Mouse (Mus musculus): ENCODE measurements around the gene Ap5m1. TPM values are rescaled to one million over a fixed set of nuclear protein-coding genes. Genes with fewer than 3 reads are reported as not detected.

The Ap5m1 gene
- total and polyA plus RNA-seq, 2 experiments from 2014 or later: 15.4 to 38.9 TPM

DNA sequence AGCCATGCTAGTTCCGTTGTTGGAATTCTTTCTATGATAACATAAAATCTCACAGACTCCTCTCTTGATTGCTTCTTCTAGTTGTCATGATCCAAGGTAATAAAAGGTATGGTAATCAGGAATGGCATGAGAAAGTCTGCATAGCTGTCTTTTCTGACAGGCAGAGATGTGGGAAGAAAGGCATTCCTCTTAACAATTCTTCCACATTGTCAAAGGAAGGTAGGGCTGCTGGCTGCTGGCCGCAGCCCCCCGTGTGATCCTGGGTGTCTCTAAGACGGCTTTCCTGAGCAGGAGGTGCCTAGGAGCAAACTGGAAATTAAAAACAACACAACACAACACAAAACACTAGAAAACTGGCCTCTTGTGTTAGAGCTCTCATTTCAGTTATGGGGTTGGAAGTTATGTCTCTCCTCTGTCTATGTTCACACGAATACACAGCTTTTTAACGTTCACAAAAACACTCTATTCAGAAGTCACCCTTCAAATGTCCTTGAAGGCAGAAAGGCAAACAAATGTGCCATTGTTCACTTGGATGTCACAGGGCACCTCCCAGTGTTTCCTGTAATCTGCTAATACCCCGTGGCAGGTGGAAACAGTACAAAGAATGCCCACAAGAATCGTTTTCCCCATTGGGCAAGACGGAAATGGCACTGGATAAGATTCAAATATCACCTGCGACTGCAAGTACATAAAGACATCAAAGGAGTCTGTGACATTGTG lies 62.8 kb downstream of the Ap5m1 start:
- Histone ChIP-seq H3K4me2 (ENCODE audit: low read depth, low read length) (no peak overlapping the region), H3K9ac (replicated peaks; ENCODE audit: low read depth, low read length) (no peak overlapping the region), H3K36me3 (replicated peaks; ENCODE audit: control insufficient read depth, insufficient read depth, low read length) (no peaks in the 10 kb centered on the region), H3K27ac (ENCODE audit: low read depth) (no peak overlapping the region), H3K4me1 (ENCODE audit: control insufficient read depth, insufficient read depth) (no peaks in the 10 kb centered on the region), H3K4me3 (ENCODE audit: low read depth, low read length) (no peak overlapping the region), H3K9me3 (replicated peaks; ENCODE audit: control insufficient read depth, low read length) (no peaks in the 10 kb centered on the region), H3K27me3 (ENCODE audit: control insufficient read depth, insufficient read depth, low read length) (no peaks in the 10 kb centered on the region)
- WGBS: 55% methylated on average over 10 of the region's 10 CpGs
- ATAC-seq (ENCODE audit: insufficient read depth, low read depth): no peak
- TF ChIP-seq CTCF (IDR thresholded peaks at IDR 0.05; ENCODE audit: low read depth) (no peak), EP300 (IDR thresholded peaks at IDR 0.05; ENCODE audit: low read depth) (no peak)
- no peak for DNase-seq (ENCODE audit: low spot score)

DNA sequence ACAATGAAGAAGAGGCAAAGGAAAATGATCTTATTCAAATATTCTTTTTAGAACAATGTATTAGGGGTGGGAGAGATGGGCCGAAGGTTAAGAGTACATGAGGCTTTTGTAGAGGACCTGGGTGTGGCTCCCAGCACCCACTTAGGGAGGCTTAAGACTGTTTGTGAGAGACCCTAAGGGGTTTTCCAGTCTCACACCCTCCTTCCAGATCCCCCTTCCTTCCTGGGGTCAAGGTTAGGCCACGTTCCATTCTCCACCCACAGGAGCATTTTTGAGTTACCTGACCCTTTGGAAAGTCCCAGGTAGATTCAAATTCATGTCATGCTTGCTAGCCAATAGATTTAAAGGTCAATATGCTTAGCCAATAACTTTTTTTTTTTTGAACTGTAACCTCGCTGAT lies 66.5 kb downstream of the Ap5m1 start:
- Histone ChIP-seq H3K9ac (replicated peaks; ENCODE audit: low read depth, low read length) (no peak overlapping the region), H3K36me3 (replicated peaks; ENCODE audit: control insufficient read depth, insufficient read depth, low read length) (no peaks in the 10 kb centered on the region), H3K4me3 (ENCODE audit: low read depth, low read length) (no peak overlapping the region), H3K9me3 (replicated peaks; ENCODE audit: control insufficient read depth, low read length) (no peaks in the 10 kb centered on the region), H3K4me1 (ENCODE audit: control insufficient read depth, insufficient read depth) (no peaks in the 10 kb centered on the region), H3K27ac (ENCODE audit: low read depth) (no peak overlapping the region), H3K4me2 (ENCODE audit: low read depth, low read length) (no peak overlapping the region), H3K27me3 (ENCODE audit: control insufficient read depth, insufficient read depth, low read length) (no peaks in the 10 kb centered on the region)
- no peak for DNase-seq (ENCODE audit: low spot score)
- no peak for TF ChIP-seq CTCF (IDR thresholded peaks at IDR 0.05; ENCODE audit: low read depth)
- TF ChIP-seq EP300 (IDR thresholded peaks at IDR 0.05; ENCODE audit: low read depth): no peak
- ATAC-seq (ENCODE audit: insufficient read depth, low read depth): no peak
- WGBS: 72% methylated on average over 3 of the region's 3 CpGs

DNA sequence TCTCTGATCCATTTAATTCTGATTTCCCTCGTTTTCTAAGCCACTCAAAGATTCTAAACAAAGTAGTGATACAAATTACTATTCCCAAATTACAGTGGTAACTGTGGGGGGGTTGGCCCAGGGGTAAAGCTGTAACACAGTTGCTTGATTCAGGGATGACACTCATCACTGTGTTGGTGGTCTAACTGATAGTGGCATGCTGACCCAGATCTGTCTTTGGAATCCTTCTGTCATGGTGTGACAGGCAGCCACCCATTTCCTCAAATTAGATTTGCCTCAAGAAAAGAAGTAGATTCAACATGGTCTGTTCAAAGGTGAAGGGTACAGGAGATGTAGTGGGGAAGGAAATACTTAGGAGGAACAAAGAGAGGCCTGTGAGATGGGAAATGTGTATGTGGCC lies 72.3 kb downstream of the Ap5m1 start:
- no peak for ATAC-seq (ENCODE audit: insufficient read depth, low read depth)
- no peaks in the 10 kb centered on the region for H3K27me3 ChIP-seq (ENCODE audit: control insufficient read depth, insufficient read depth, low read length)
- H3K4me1 ChIP-seq (ENCODE audit: control insufficient read depth, insufficient read depth): no peaks in the 10 kb centered on the region
- no peak overlapping the region for H3K9ac ChIP-seq (replicated peaks; ENCODE audit: low read depth, low read length)
- DNase-seq (ENCODE audit: low spot score): no peak
- no peaks in the 10 kb centered on the region for H3K9me3 ChIP-seq (replicated peaks; ENCODE audit: control insufficient read depth, low read length)
- no peak overlapping the region for H3K4me3 ChIP-seq (ENCODE audit: low read depth, low read length)
- H3K4me2 ChIP-seq (ENCODE audit: low read depth, low read length): no peak overlapping the region
- no peaks in the 10 kb centered on the region for H3K36me3 ChIP-seq (replicated peaks; ENCODE audit: control insufficient read depth, insufficient read depth, low read length)
- no peak overlapping the region for H3K27ac ChIP-seq (ENCODE audit: low read depth)
- 46% methylated on average over 1 of the region's 1 CpGs for WGBS
- TF ChIP-seq EP300 (IDR thresholded peaks at IDR 0.05; ENCODE audit: low read depth): no peak
- TF ChIP-seq CTCF (IDR thresholded peaks at IDR 0.05; ENCODE audit: low read depth): no peak

DNA sequence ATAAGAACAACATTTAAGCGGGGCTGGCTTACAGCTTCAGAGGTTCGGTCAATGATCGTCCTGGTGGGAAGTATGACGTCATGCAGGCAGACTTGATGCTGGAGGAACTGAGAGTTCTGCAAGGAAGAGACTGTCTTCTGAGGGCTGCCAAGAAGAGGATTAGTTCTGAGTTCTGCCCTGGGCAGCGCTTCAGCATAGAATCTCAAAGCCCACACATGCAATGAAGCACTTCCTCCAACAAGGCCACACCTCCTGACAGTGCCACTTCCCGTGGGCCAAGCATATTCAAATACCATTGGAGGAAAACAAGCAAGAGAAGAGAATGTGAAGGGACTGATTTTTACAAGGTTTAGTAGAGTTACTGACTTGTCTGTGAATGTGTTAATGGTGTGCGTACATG lies 74.9 kb downstream of the Ap5m1 start:
- Histone ChIP-seq H3K27ac (ENCODE audit: low read depth) (no peak overlapping the region), H3K4me1 (ENCODE audit: control insufficient read depth, insufficient read depth) (no peaks in the 10 kb centered on the region), H3K9me3 (replicated peaks; ENCODE audit: control insufficient read depth, low read length) (no peaks in the 10 kb centered on the region), H3K36me3 (replicated peaks; ENCODE audit: control insufficient read depth, insufficient read depth, low read length) (no peaks in the 10 kb centered on the region), H3K4me3 (ENCODE audit: low read depth, low read length) (no peak overlapping the region), H3K27me3 (ENCODE audit: control insufficient read depth, insufficient read depth, low read length) (no peaks in the 10 kb centered on the region), H3K9ac (replicated peaks; ENCODE audit: low read depth, low read length) (no peak overlapping the region), H3K4me2 (ENCODE audit: low read depth, low read length) (no peak overlapping the region)
- WGBS: 81% methylated on average over 7 of the region's 7 CpGs
- DNase-seq (ENCODE audit: low spot score) (no peak), ATAC-seq (ENCODE audit: insufficient read depth, low read depth) (no peak)
- no peak for TF ChIP-seq CTCF (IDR thresholded peaks at IDR 0.05; ENCODE audit: low read depth)
- TF ChIP-seq EP300 (IDR thresholded peaks at IDR 0.05; ENCODE audit: low read depth): no peak

Other genes starting within 250 kb of the Ap5m1 start
- gene Exoc5, start 556 bp downstream of the Ap5m1 start, total RNA-seq (2014; rRNA removed; ENCODE audit: low replicate concordance): 35.0 and 37.7 TPM in 2 replicates
- gene Exoc5, start 556 bp downstream of the Ap5m1 start, polyA plus RNA-seq (2015; fragmentation: Nextera tagmentation; extraction: Ambion mirVana): 19.9 and 22.9 TPM in 2 replicates
- 26.1 and 34.3 TPM in 2 replicates for gene Naa30, start 106.1 kb downstream of the Ap5m1 start, total RNA-seq (2014; rRNA removed; ENCODE audit: low replicate concordance)
- 5.6 and 5.7 TPM in 2 replicates for gene Naa30, start 106.1 kb downstream of the Ap5m1 start, polyA plus RNA-seq (2015; fragmentation: Nextera tagmentation; extraction: Ambion mirVana)
- gene ccdc198, start 179.4 kb downstream of the Ap5m1 start, total RNA-seq (2014; rRNA removed; ENCODE audit: low replicate concordance): not detected in 2 replicates
- 0.14 TPM in 1 of 2 replicates, not detected in the other for gene ccdc198, start 179.4 kb downstream of the Ap5m1 start, polyA plus RNA-seq (2015; fragmentation: Nextera tagmentation; extraction: Ambion mirVana)